Mouse (Mus musculus): Measurements from ENCODE around the gene Ulk4.

DNA sequence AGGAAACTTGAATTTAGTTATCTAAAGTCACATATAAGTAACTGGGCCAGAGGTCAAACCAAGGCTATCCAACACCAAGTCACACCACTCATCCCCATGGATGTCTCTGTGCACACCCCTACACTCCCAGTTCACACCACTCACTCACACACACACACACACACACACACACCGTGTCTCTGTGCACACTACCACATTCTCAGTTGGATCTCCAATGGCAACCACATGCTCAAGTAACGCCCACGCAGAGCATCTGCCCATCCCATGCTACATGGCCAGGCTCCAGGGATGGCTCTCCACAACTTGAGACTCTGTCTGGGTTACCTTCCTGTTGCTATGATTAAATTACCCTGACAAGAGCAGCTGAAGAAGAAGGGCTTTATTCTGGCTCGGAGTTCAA, 201.8 kb downstream of the Ulk4 start:
- TF ChIP-seq POLR2A (IDR thresholded peaks at IDR 0.05; ENCODE audit: control insufficient read depth, extremely low read depth, insufficient read depth, low read length, poor library complexity): no peak
- no peak for TF ChIP-seq CTCF (IDR thresholded peaks at IDR 0.05; ENCODE audit: borderline replicate concordance, control insufficient read depth, extremely low read depth, insufficient read depth, low read length, poor library complexity)

All from thymus, adult 2 months (tissue).